Mouse (Mus musculus) heart, postnatal 25 days (tissue): Measurements from ENCODE around the gene Gpr146. TPM values are rescaled to one million over a fixed set of nuclear protein-coding genes. Genes with fewer than 3 reads are reported as not detected.

Experiments
- DNase-seq: peaks from one replicate; pipeline ENCODE4 v3.0.0; 2022; ENCODE audit warnings: low spot score
- intact Hi-C: fragments of 180-260 bp; cut with DNase I; formaldehyde crosslinking; loops from one replicate; pipeline ENCODE4 v1.15.1; 2025
- total RNA-seq, 2 experiments: library from RNA; stranded (reverse); gene quantifications; 2 replicates each; pipeline ENCODE4 v1.2.3; 2021

Gpr146 gene
- total RNA-seq, 2 experiments from 2014 or later, result 35.3 to 58.5 TPM

- DNase-seq, result no peak
- intact Hi-C loops, result loop anchor here (2.0 kb wide), 1 partner anchor 27 kb away; no protein-coding TSS in a partner anchor
These were observed 40.0 kb downstream of the Gpr146 start for GRCm38 (mm10) chr5:139417480-139417879.

GRCm38 (mm10) chr5:139418110-139418509, 40.6 kb downstream of the Gpr146 start:
- no peak for DNase-seq
- intact Hi-C loops, result no loop called here

DNA sequence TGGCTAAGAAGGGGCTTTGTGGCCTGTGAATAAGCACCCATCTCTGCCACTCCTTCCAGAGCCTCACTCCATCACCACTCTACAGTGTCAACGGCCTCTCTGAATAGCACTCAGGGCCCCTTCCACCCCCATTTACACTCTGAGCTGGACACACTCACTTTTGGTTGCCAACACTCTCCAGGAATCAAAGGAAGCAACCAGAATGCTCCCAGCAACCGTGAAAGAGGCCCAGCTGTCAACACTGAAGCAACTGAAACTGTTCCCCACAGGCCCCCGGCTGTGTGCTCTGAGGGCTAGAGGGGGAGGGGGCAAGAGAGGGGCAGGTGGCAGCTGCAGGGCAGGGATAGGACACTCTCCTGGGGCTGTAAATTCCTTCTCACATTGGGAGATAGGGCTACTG, 41.1 kb downstream of the Gpr146 start:
- intact Hi-C loops, result no loop called here
- DNase-seq, result no peak

DNA sequence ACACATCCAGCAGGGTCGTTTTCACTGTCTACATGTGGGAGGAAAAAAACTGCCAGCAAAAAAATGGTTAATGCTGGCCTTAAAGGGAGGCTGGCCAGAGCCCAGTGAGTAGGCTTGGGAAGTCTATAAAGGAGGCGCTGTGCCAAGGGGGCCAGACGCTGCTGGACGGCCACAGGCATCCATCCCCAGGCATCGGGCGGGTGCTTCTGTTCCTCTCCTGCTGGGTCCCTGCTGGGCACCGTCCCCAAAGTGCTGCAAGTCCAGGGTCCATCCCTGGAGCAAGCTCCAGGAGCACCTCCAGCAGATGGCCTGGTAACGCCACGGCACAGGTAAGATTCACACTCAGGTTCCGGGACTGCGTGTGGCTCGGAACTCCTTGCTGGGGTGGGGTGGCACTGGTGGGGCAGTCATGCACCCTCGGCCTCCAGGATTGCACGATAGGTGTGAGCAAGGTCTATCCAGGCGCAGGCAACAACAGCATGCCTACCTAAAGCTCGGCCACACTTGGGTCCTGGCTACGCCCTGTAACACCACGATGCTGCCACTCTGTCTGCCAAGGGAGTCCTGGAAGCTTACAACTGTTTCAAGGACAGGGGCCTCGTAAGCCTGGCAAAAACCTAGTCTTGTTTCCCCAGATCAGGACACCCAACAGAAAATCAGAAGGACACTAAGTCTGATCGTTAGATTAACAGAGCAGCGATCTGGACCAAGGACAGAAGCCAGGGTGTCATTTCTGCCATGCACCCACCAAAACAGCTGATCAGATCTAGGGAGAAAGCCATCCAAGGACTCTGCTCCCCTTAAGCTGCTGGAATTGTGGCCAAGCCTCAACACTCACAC, 45.7 kb downstream of the Gpr146 start, which contains the start of gene Gper1:
Gper1 (plus strand) TSS at position 126 of the 840 bp plus-strand sequence.
- DNase-seq, result no peak
- intact Hi-C loops, result no loop called here

GRCm38 (mm10) chr5:139425198-139425597, 47.7 kb downstream of the Gpr146 start:
- intact Hi-C loops, result no loop called here
- no peak for DNase-seq

GRCm38 (mm10) chr5:139427001-139427400, 49.5 kb downstream of the Gpr146 start:
- intact Hi-C loops, result no loop called here
- DNase-seq, result no peak

GRCm38 (mm10) chr5:139427989-139428388, 50.5 kb downstream of the Gpr146 start:
- intact Hi-C loops, result no loop called here
- no peak for DNase-seq

DNA sequence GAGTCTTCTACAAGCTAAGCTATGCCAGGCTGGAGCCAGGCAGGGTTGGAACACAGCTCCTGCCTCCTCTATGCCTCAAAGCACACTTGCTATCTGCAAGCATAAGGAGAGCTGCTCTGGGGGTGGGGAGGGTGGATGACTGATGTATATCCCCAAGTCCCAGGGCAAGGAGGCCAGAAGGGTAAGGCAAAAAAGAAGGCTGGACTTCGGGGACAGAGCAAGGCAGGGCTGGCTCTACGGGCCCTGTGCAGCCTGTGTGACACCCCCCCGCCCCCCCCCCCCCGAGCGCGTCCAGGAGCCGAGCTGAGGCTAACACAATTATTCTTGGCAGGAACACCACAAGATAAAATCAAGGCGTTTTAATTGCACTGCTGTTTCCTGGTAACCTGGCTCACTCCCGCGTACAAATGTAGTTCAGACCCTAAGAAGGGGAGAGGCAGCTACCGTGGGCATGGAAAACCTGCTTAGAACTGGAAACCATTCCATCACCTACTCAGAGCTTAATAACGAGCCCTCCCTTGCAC, 52.4 kb downstream of the Gpr146 start:
- DNase-seq, result no peak
- intact Hi-C loops, result no loop called here

GRCm38 (mm10) chr5:139432333-139432732, 54.8 kb downstream of the Gpr146 start:
- intact Hi-C loops, result no loop called here
- DNase-seq, result no peak

DNA sequence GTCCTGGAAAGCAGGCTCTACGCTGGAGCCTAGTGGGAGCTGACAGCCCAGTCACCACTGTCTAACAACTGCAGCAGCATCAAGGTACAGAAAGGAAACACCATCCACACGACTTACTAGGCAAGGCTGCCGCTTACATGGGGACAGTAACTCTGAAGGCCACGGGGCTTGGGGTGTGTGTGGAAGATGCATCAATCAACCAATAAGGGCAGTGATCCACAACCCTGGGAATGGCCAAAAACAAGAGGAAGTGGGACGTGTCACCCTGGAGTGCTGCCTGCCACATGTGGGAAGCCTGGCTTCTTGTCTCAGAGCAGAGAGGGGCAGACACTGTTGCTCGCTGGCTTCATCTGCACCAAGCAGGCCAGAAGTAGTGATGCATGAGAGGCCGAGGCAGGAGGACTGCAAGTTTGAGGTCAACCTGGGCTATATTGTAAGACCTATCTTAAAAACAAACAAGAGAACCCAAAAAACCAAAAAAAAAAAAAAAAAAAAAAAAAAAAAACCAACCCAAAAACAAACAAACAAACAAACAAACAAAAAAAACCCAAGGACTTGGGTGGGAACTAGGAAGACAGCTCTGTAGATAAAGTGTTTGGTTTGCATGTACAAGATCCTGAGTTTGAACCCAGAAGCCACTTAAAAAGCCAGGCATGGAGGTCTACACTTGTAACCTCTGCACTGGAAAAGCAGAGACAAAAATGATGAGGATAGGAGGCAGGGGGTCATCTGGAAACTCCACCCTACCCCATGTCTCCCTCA, 55.4 kb downstream of the Gpr146 start:
- intact Hi-C loops, result no loop called here

GRCm38 (mm10) chr5:139433842-139434568, 56.5 kb downstream of the Gpr146 start:
- no peak for DNase-seq
- intact Hi-C loops, result no loop called here

More for the DNA sequence above, 55.4 kb downstream of the Gpr146 start:
- DNase-seq, result no peak

DNA sequence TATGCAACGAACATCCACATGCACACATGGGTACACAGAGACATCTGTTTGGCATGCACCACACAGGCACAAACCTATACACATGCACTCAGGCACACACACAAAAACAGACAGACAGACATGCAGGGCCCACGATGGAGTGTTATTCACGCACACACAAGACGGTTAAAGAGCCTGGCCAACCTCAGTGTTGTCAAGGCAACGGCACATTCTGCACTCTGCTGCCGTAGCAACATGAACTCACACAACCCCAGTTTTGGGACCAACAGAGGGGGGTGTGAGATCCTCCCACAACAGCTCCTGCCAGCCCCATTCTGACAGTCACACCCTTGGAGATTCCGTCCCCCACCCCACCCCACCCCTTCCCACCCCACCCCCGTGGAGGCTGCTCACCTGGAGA, 57.4 kb downstream of the Gpr146 start:
- DNase-seq, result no peak
- intact Hi-C loops, result no loop called here

- intact Hi-C loops, result no loop called here
These were observed 60.3 kb downstream of the Gpr146 start for GRCm38 (mm10) chr5:139437769-139438168.

DNA sequence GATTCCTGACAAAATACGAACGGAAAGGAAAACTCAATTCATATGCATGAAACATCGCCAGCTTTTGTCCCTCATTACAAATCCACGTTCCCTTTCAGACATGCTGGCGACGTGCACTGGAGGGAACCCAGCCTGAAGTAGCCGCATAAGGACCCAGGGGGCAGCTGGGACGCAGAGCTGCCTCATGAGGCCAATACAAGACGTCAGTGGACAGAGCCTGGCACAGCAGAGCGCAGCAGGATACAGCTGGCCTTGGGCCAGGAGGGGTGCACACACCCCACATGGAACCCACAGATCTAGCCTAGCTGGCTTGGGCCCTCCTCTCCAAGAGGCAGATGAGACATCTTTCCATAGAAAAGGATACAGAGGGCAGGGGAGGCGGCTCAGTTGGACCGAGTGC, 60.9 kb downstream of the Gpr146 start:
- no peak for DNase-seq

More at GRCm38 (mm10) chr5:139437769-139438168, 60.3 kb downstream of the Gpr146 start:
- no peak for DNase-seq

GRCm38 (mm10) chr5:139440451-139440850, 63.0 kb downstream of the Gpr146 start:
- no peak for DNase-seq
- intact Hi-C loops, result no loop called here

More for the DNA sequence above, 60.9 kb downstream of the Gpr146 start:
- intact Hi-C loops, result no loop called here

GRCm38 (mm10) chr5:139440926-139441725, 63.6 kb downstream of the Gpr146 start:
- DNase-seq, result no peak
- intact Hi-C loops, result no loop called here

- DNase-seq, result no peak
These were observed 64.2 kb downstream of the Gpr146 start for GRCm38 (mm10) chr5:139441726-139442018.

GRCm38 (mm10) chr5:139442428-139442827, 64.9 kb downstream of the Gpr146 start:
- DNase-seq, result no peak
- intact Hi-C loops, result no loop called here

More at GRCm38 (mm10) chr5:139441726-139442018, 64.2 kb downstream of the Gpr146 start:
- intact Hi-C loops, result no loop called here

DNA sequence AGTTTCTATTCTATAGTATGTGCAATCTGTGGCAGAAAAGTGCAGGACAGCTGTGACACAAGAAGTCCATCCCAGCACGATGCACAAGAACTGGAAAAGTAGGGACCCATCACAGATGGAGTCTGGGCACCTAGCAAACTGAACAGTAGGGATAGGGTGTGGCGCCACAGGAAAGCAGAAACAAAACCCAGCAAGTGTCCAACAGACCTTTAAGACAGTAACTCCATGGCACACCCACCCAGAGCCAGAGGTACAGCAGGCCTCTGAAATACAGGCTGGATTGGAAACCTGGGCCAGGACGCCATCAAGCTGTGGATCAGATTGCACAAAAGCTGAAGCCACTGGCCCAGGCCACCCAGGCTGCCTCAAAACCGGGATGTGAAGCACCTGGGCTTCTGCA, 65.5 kb downstream of the Gpr146 start:
- intact Hi-C loops, result no loop called here
- DNase-seq, result no peak
